Mouse (Mus musculus) bone marrow, adult 2 months (tissue): ENCODE data around the gene Spocd1.

Experiments used
- CTCF ChIP-seq: fragments of 200-500 bp; IDR thresholded peaks from 2 replicates; pipeline ENCODE4 v1.5.1; 2011; ENCODE audit warnings: low read length, control low read depth; ENCODE audit not compliant: control insufficient read depth, insufficient read depth
- POLR2A ChIP-seq: fragments of 200-500 bp; IDR thresholded peaks from 2 replicates; pipeline ENCODE4 v1.6.1; 2011; ENCODE audit warnings: low read depth, mild to moderate bottlenecking, control low read depth, low read length, borderline replicate concordance; ENCODE audit not compliant: control insufficient read depth

DNA sequence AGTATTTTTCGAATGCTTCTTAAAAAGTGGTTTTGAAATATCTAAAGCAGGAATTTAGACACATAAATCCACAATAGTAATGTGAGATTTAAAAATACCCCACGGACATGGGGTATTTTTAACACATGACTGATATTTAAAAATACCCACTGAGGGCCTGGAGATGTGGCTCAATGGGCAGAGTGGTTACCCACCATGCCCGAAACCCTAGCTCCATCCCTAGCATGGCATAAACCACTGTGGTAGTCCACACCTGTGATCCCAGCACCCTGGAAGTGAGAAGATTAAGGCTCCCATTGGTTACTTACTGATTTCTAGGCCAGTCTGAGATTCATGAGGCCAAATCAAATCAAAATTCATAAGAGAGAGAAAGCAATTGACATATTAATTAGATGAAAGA is 2.0 kb upstream of the Spocd1 start:
- TF ChIP-seq CTCF (no peak), POLR2A (no peak)
